Mouse (Mus musculus) liver, embryonic 13.5 days (tissue): Measurements from ENCODE around the gene Scap. TPM values are rescaled to one million over a fixed set of nuclear protein-coding genes. Genes with fewer than 3 reads are reported as not detected.
"Not testable (repeated sequence)": the region's sequence is repeated elsewhere in the genome, so short reads cannot be mapped to it uniquely, and the experiment has no call there.

Experiments
- ATAC-seq: fragments of 200-750 bp; cut with Nextera tagmentation; 2 replicates; pipeline ENCODE4 v1.8.0; 2017; ENCODE audit warnings: low read depth, mild to moderate bottlenecking, moderate number of reproducible peaks, moderate library complexity
- DNase-seq: peaks from one replicate; pipeline ENCODE4 v3.0.0; 2022
- H3K27ac ChIP-seq: fragments of 300-500 bp; sonication (generic); 2 replicates; pipeline ENCODE4 v1.5.1; 2015; ENCODE audit warnings: moderate library complexity, mild to moderate bottlenecking, inconsistent platforms
- H3K27me3 ChIP-seq: fragments of 300-500 bp; sonication (generic); 2 replicates; pipeline ENCODE4 v1.6.1; 2015; ENCODE audit warnings: mild to moderate bottlenecking, inconsistent platforms
- H3K36me3 ChIP-seq: fragments of 300-500 bp; sonication (generic); 2 replicates; pipeline ENCODE4 v1.6.1; 2015; ENCODE audit warnings: mild to moderate bottlenecking, inconsistent platforms
- H3K4me1 ChIP-seq: fragments of 300-500 bp; sonication (generic); replicated peaks from 2 replicates; pipeline ENCODE4 v1.6.1; 2015; ENCODE audit warnings: inconsistent platforms
- H3K4me2 ChIP-seq: fragments of 300-500 bp; sonication (generic); 2 replicates; pipeline ENCODE4 v1.6.1; 2015; ENCODE audit warnings: inconsistent platforms, mild to moderate bottlenecking, moderate library complexity
- H3K4me3 ChIP-seq: fragments of 300-500 bp; sonication (generic); replicated peaks from 2 replicates; pipeline ENCODE4 v1.5.1; 2015; ENCODE audit warnings: mild to moderate bottlenecking, inconsistent platforms
- H3K9ac ChIP-seq: fragments of 300-500 bp; sonication (generic); 2 replicates; pipeline ENCODE4 v1.6.1; 2015; ENCODE audit warnings: mild to moderate bottlenecking, inconsistent platforms
- H3K9me3 ChIP-seq: fragments of 300-500 bp; sonication (generic); replicated peaks from 2 replicates; pipeline ENCODE4 v1.6.1; 2016; ENCODE audit warnings: inconsistent platforms
- WGBS: fragments of 180-500 bp; shearing (Covaris S2); methylation state at CpG from one replicate; pipeline ENCODE4 v1.1.7; 2015; ENCODE audit not compliant: insufficient replicate concordance; 5-methylcytosine and 5-hydroxymethylcytosine counted together
- polyA plus RNA-seq: library from polyadenylated mRNA; unstranded; fragments of >200 nt; fragmentation: Nextera tagmentation; extraction: Ambion mirVana; gene quantifications from 2 replicates; pipeline ENCODE4 v1.2.1, GENCODE M21; 2015

Gene Scap
- polyA plus RNA-seq, 1 experiment from 2014 or later: 20.6 TPM

- Histone ChIP-seq H3K9me3 (no peaks in the 10 kb centered on the region), H3K4me3 (no peak overlapping the region), H3K36me3 (peaks cover 11% of the 10 kb centered on the region; the same call in 1 of the 2 replicates), H3K4me1 (peaks cover 5% of the 10 kb centered on the region), H3K4me2 (no peak overlapping the region), H3K27ac (peak overlapping the region; percentile 59), H3K9ac (no peak overlapping the region), H3K27me3 (no peaks in the 10 kb centered on the region)
- no peak for DNase-seq
- peak; percentile 43 for ATAC-seq
- 63% methylated on average over 2 of the region's 2 CpGs for WGBS
These were observed 25.3 kb downstream of the Scap start for GRCm38 (mm10) chr9:110358341-110358740.

GRCm38 (mm10) chr9:110361299-110361698 is 28.2 kb downstream of the Scap start:
- DNase-seq (no peak), ATAC-seq (peak; percentile 29; the same call in 1 of the 2 replicates)
- H3K9ac ChIP-seq: no peak overlapping the region
- H3K4me3 ChIP-seq: no peak overlapping the region
- 0 out of 2 replicates have a peak overlapping the region, but pooled peaks have one; percentile 35 for H3K27ac ChIP-seq
- WGBS: 66% methylated on average over 12 of the region's 12 CpGs
- peaks cover 10% of the 10 kb centered on the region for H3K4me1 ChIP-seq
- no peaks in the 10 kb centered on the region for H3K27me3 ChIP-seq
- H3K36me3 ChIP-seq: peaks cover 18% of the 10 kb centered on the region; the same call in 1 of the 2 replicates
- no peaks in the 10 kb centered on the region for H3K9me3 ChIP-seq
- H3K4me2 ChIP-seq: no peak overlapping the region

DNA sequence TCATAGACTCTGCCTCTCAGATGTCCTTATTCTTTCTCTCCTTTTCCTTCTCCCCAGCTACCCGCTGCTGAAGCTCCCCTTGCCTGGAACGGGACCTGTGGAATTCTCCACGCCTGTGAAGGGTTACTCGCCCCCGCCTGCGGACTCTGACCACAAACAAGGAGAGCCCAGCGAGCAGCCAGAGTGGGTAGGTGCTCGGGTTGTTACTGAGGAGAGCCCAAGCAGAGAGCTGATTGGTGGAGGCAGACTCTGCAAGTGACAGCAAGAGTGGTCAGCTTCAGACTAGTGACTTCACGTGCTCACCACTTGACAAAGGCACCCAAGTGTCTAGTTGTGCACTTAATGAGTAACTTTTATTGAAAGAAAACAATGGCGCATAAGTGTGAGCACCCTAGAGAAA is 29.2 kb downstream of the Scap start:
- H3K9ac ChIP-seq: no peak overlapping the region
- no peak for DNase-seq
- peaks cover 18% of the 10 kb centered on the region; the same call in 1 of the 2 replicates for H3K36me3 ChIP-seq
- no peak overlapping the region for H3K4me3 ChIP-seq
- no peak overlapping the region for H3K4me2 ChIP-seq
- whole genome bisulfite sequencing: 73% methylated on average over 10 of the region's 10 CpGs
- H3K27ac ChIP-seq: peak overlapping the region; percentile 35; the same call in 1 of the 2 replicates
- H3K4me1 ChIP-seq: peaks cover 10% of the 10 kb centered on the region
- no peaks in the 10 kb centered on the region for H3K9me3 ChIP-seq
- ATAC-seq: peak; percentile 65
- H3K27me3 ChIP-seq: no peaks in the 10 kb centered on the region

GRCm38 (mm10) chr9:110366746-110367145 is 33.7 kb downstream of the Scap start:
- H3K36me3 ChIP-seq: peaks cover 22% of the 10 kb centered on the region; the same call in 1 of the 2 replicates
- H3K4me1 ChIP-seq: 0 out of 2 replicates have a peak, but pooled peaks cover 5% of the 10 kb centered on the region
- no peak overlapping the region for H3K9ac ChIP-seq
- WGBS: 60% methylated on average over 5 of the region's 5 CpGs
- no peak overlapping the region for H3K4me2 ChIP-seq
- H3K4me3 ChIP-seq: no peak overlapping the region
- no peak overlapping the region for H3K27ac ChIP-seq
- ATAC-seq (no peak), DNase-seq (no peak)
- H3K9me3 ChIP-seq: no peaks in the 10 kb centered on the region
- H3K27me3 ChIP-seq: no peaks in the 10 kb centered on the region

- H3K9me3 ChIP-seq: no peaks in the 10 kb centered on the region
- no peak overlapping the region for H3K4me3 ChIP-seq
- no peak overlapping the region for H3K4me2 ChIP-seq
These were observed 36.8 kb downstream of the Scap start for GRCm38 (mm10) chr9:110369860-110370259.

DNA sequence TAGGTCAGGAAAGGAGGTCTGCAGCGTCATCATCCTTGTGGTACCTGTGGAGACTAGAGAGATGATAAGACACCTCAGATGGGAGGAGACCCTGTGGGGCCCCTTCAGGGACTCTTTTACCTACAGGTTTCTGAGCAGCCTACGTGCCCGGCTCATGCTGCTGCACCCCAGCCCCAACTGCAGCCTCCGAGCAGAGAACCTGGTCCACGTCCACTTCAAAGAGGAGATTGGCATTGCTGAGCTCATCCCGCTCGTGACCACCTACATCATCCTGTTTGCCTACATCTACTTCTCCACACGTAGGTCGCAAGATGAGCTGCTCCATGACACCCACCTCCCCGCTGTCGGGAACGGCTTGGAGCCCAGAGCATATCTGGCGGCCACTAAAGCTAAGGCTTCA is 40.8 kb downstream of the Scap start:
- H3K36me3 ChIP-seq: peaks cover 61% of the 10 kb centered on the region
- 85% methylated on average over 13 of the region's 13 CpGs for WGBS

More at GRCm38 (mm10) chr9:110369860-110370259, 36.8 kb downstream of the Scap start:
- 83% methylated on average over 3 of the region's 3 CpGs for WGBS
- Histone ChIP-seq H3K9ac (no peak overlapping the region), H3K36me3 (peaks cover 30% of the 10 kb centered on the region), H3K27ac (no peak overlapping the region), H3K4me1 (0 out of 2 replicates have a peak, but pooled peaks cover 5% of the 10 kb centered on the region), H3K27me3 (no peaks in the 10 kb centered on the region)
- DNase-seq (no peak), ATAC-seq (no peak)

GRCm38 (mm10) chr9:110375668-110376067 is 42.6 kb downstream of the Scap start:
- Histone ChIP-seq H3K4me3 (no peak overlapping the region), H3K27me3 (no peaks in the 10 kb centered on the region), H3K9me3 (no peaks in the 10 kb centered on the region), H3K9ac (no peak overlapping the region), H3K36me3 (peaks cover 73% of the 10 kb centered on the region), H3K4me2 (no peak overlapping the region), H3K27ac (no peak overlapping the region), H3K4me1 (no peaks in the 10 kb centered on the region)
- DNase-seq (no peak), ATAC-seq (no peak)
- 85% methylated on average over 3 of the region's 3 CpGs for WGBS

More for the DNA sequence above, 40.8 kb downstream of the Scap start:
- Histone ChIP-seq H3K4me3 (no peak overlapping the region), H3K9ac (no peak overlapping the region), H3K4me1 (no peaks in the 10 kb centered on the region), H3K27ac (no peak overlapping the region), H3K27me3 (no peaks in the 10 kb centered on the region), H3K4me2 (no peak overlapping the region), H3K9me3 (no peaks in the 10 kb centered on the region)
- ATAC-seq: no peak
- no peak for DNase-seq

- 83% methylated on average over 12 of the region's 15 CpGs for WGBS
- not testable (repeated sequence) for H3K9me3 ChIP-seq, H3K4me1 ChIP-seq, H3K4me3 ChIP-seq, H3K27me3 ChIP-seq, H3K27ac ChIP-seq, ATAC-seq, H3K4me2 ChIP-seq, H3K9ac ChIP-seq, DNase-seq
- peaks cover 86% of the 10 kb centered on the region for H3K36me3 ChIP-seq
These were observed 44.6 kb downstream of the Scap start for GRCm38 (mm10) chr9:110377655-110378054.

- H3K4me3 ChIP-seq: no peak overlapping the region
- WGBS: 83% methylated on average over 8 of the region's 8 CpGs
- no peak overlapping the region for H3K4me2 ChIP-seq
- DNase-seq (no peak), ATAC-seq (no peak)
- peaks cover 86% of the 10 kb centered on the region for H3K36me3 ChIP-seq
- H3K9ac ChIP-seq: no peak overlapping the region
- H3K9me3 ChIP-seq: no peaks in the 10 kb centered on the region
- H3K27ac ChIP-seq: no peak overlapping the region
- H3K27me3 ChIP-seq: no peaks in the 10 kb centered on the region
- no peaks in the 10 kb centered on the region; the same call in 1 of the 2 replicates for H3K4me1 ChIP-seq
These were observed 46.3 kb downstream of the Scap start for GRCm38 (mm10) chr9:110379361-110379760.

DNA sequence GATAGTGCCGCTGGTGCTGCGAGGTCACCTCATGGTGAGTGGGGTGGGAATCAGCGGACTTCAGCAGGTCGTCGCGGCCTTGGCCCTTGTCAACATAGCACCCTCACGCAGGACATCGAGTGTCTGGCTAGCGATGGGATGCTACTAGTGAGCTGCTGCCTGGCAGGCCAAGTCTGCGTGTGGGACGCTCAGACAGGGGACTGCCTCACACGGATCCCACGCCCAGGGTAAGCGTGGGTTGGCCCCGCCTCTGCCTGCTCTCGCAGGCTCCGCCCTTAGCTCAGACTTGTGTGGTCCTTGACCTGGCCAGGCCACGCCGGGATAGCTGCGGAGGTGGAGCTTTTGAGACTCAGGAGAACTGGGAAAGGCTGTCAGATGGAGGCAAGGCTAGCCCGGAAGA is 47.6 kb downstream of the Scap start:
- DNase-seq (no peak), ATAC-seq (0 out of 2 replicates have a peak, but pooled peaks have one; percentile 30)
- 67% methylated on average over 21 of the region's 21 CpGs for WGBS
- no peaks in the 10 kb centered on the region for H3K9me3 ChIP-seq
- no peak overlapping the region for H3K4me3 ChIP-seq
- H3K36me3 ChIP-seq: peaks cover 92% of the 10 kb centered on the region
- H3K27ac ChIP-seq: no peak overlapping the region
- no peak overlapping the region for H3K4me2 ChIP-seq
- no peaks in the 10 kb centered on the region for H3K27me3 ChIP-seq
- H3K4me1 ChIP-seq: no peaks in the 10 kb centered on the region; the same call in 1 of the 2 replicates
- no peak overlapping the region for H3K9ac ChIP-seq

DNA sequence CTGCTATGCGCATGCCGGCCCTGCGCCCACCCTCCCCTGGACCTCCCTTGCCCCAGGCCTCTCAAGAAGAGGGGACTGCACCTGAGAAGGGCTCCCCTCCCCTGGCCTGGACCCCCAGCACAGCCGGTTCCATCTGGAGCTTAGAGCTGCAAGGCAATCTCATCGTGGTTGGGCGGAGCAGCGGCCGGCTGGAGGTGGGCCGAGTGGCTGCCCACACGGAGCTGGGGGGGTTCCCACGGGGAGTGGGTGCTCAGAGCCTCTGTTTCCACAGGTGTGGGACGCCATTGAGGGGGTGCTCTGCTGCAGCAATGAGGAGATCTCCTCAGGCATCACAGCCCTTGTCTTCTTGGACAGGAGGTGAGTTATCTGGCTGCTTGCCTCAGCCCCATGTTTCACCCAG is 48.2 kb downstream of the Scap start:
- Histone ChIP-seq H3K9ac (no peak overlapping the region), H3K4me3 (no peak overlapping the region), H3K4me1 (no peaks in the 10 kb centered on the region; the same call in 1 of the 2 replicates), H3K9me3 (no peaks in the 10 kb centered on the region), H3K4me2 (no peak overlapping the region), H3K27ac (no peak overlapping the region), H3K27me3 (no peaks in the 10 kb centered on the region), H3K36me3 (peaks cover 94% of the 10 kb centered on the region)
- ATAC-seq: no peak
- 81% methylated on average over 12 of the region's 12 CpGs for WGBS
- no peak for DNase-seq

DNA sequence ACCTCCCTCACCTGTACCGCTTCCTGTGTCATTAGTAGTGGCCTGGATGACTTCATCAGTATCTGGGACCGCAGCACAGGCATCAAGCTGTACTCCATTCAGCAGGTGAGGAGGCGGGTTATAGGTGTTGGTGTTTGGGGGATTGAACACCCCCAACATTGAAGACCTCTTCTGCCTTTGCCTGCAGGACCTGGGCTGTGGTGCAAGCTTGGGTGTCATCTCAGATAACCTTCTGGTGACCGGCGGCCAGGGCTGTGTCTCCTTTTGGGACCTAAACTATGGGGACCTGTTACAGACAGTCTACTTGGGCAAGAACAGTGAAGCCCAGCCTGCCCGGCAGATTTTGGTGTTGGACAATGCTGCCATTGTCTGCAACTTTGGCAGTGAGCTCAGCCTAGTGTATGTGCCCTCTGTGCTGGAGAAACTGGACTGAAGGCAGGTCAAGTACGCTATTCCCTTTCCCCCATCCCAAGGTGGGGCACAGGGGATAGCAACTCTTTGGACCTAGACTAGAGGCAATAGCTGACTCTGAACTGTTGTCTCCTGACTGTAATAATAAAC is 51.4 kb downstream of the Scap start:
- H3K9ac ChIP-seq: no peak overlapping the region
- no peaks in the 10 kb centered on the region for H3K9me3 ChIP-seq
- H3K4me1 ChIP-seq: no peaks in the 10 kb centered on the region; the same call in 1 of the 2 replicates
- H3K4me2 ChIP-seq: no peak overlapping the region
- no peak for DNase-seq
- ATAC-seq: no peak
- WGBS: 82% methylated on average over 7 of the region's 7 CpGs
- H3K4me3 ChIP-seq: no peak overlapping the region
- no peaks in the 10 kb centered on the region for H3K27me3 ChIP-seq
- no peak overlapping the region for H3K27ac ChIP-seq
- peaks cover 95% of the 10 kb centered on the region for H3K36me3 ChIP-seq
